Mouse (Mus musculus) kidney, adult 2 months (tissue): Measurements from ENCODE around the gene Neurog2. TPM values are rescaled to one million over a fixed set of nuclear protein-coding genes. Genes with fewer than 3 reads are reported as not detected.
A peak's percentile ranks its signal among the peaks of the same experiment; 100 is the strongest.

Experiments
- DNase-seq: peaks from one replicate; pipeline ENCODE4 v3.0.0; 2021
- H3K27ac ChIP-seq: fragments of 200-500 bp; 2 replicates; pipeline ENCODE4 v1.5.1; 2012; ENCODE audit warnings: low read depth, low read length, control low read depth, inconsistent platforms; ENCODE audit not compliant: insufficient read depth
- H3K27me3 ChIP-seq: fragments of 200-500 bp; replicated peaks from 2 replicates; pipeline ENCODE4 v1.6.1; 2012; ENCODE audit warnings: mild to moderate bottlenecking, moderate library complexity, low read length, inconsistent platforms; ENCODE audit not compliant: control insufficient read depth, insufficient read depth
- H3K36me3 ChIP-seq: fragments of 200-500 bp; 2 replicates; pipeline ENCODE4 v1.6.1; 2012; ENCODE audit warnings: mild to moderate bottlenecking, moderate library complexity, low read length, inconsistent platforms; ENCODE audit not compliant: control insufficient read depth, insufficient read depth
- H3K4me1 ChIP-seq: fragments of 200-500 bp; 2 replicates; pipeline ENCODE4 v1.6.1; 2011; ENCODE audit warnings: low read length; ENCODE audit not compliant: control insufficient read depth, insufficient read depth
- H3K4me3 ChIP-seq: fragments of 200-500 bp; 2 replicates; pipeline ENCODE4 v1.5.1; 2011; ENCODE audit warnings: mild to moderate bottlenecking, low read depth, low read length, control low read depth; ENCODE audit not compliant: insufficient read depth
- CTCF ChIP-seq: fragments of 200-500 bp; conservative IDR thresholded peaks from 2 replicates; pipeline ENCODE4 v1.5.1; 2011; ENCODE audit warnings: low read depth, mild to moderate bottlenecking, control low read depth, low read length, moderate library complexity, mixed read lengths; ENCODE audit not compliant: insufficient read depth, insufficient read length
- POLR2A ChIP-seq: fragments of 200-500 bp; IDR thresholded peaks from one replicate; pipeline ENCODE4 v1.6.1; 2011; ENCODE audit warnings: low read depth, low read length, control low read depth
- WGBS: fragments of 180-500 bp; shearing (Covaris S2); methylation state at CpG from one replicate; pipeline ENCODE4 v1.1.7; 2018; 5-methylcytosine and 5-hydroxymethylcytosine counted together
- polyA plus RNA-seq: library from polyadenylated mRNA; depleted of rRNA; stranded (reverse); fragments of >200 nt; gene quantifications from 2 replicates; pipeline ENCODE4 v1.2.3, GENCODE M21; 2012; rRNA removed

The Neurog2 gene
- not detected in 2 replicates for polyA plus RNA-seq

- H3K36me3 ChIP-seq = no peaks in the 10 kb centered on the region
- H3K27me3 ChIP-seq = peaks cover 12% of the 10 kb centered on the region
- TF ChIP-seq CTCF (no peak), POLR2A (no peak)
- no peaks in the 10 kb centered on the region for H3K4me1 ChIP-seq
- DNase-seq = peak; percentile 25
- H3K4me3 ChIP-seq = peak within 1 kb of the TSS; percentile 29
- WGBS = under 1% methylated on average over 92 of the region's 92 CpGs
- no peak within 1 kb of the TSS for H3K27ac ChIP-seq
Measured at GRCm38 (mm10) chr3:127633080-127634032, at the start of gene Neurog2. Gene Neurog2, plus strand, starts transcription at chr3:127633135.

GRCm38 (mm10) chr3:127597136-127597535 is 35.8 kb upstream of the Neurog2 start:
- DNase-seq = peak; percentile 63
- peak overlapping the region; percentile 77; the same call in 1 of the 2 replicates for H3K27ac ChIP-seq
- no peak overlapping the region for H3K4me3 ChIP-seq
- no peaks in the 10 kb centered on the region for H3K27me3 ChIP-seq
- 0 out of 2 replicates have a peak, but pooled peaks cover 4% of the 10 kb centered on the region for H3K4me1 ChIP-seq
- H3K36me3 ChIP-seq = no peaks in the 10 kb centered on the region
- TF ChIP-seq POLR2A = no peak
- no peak for TF ChIP-seq CTCF
- WGBS = 59% methylated on average over 1 of the region's 1 CpGs

GRCm38 (mm10) chr3:127608109-127608508 is 24.8 kb upstream of the Neurog2 start:
- no peaks in the 10 kb centered on the region for H3K27me3 ChIP-seq
- 0 out of 2 replicates have a peak, but pooled peaks cover 3% of the 10 kb centered on the region for H3K4me1 ChIP-seq
- DNase-seq = peak; percentile 44
- no peaks in the 10 kb centered on the region for H3K36me3 ChIP-seq
- no peak overlapping the region for H3K27ac ChIP-seq
- TF ChIP-seq POLR2A (no peak), CTCF (0 out of 2 replicates have a peak, but pooled peaks have one; percentile 4)
- no peak overlapping the region for H3K4me3 ChIP-seq
- WGBS = 80% methylated on average over 2 of the region's 2 CpGs

GRCm38 (mm10) chr3:127625296-127625695 is 7.6 kb upstream of the Neurog2 start:
- TF ChIP-seq CTCF = peak; percentile 72
- TF ChIP-seq POLR2A = no peak
- Histone ChIP-seq H3K27ac (no peak overlapping the region), H3K4me1 (0 out of 2 replicates have a peak, but pooled peaks cover 2% of the 10 kb centered on the region), H3K36me3 (no peaks in the 10 kb centered on the region), H3K27me3 (peaks cover 14% of the 10 kb centered on the region), H3K4me3 (no peak overlapping the region)
- WGBS = 1% methylated on average over 36 of the region's 36 CpGs
- DNase-seq = peak; percentile 60

GRCm38 (mm10) chr3:127625701-127626399 is 7.1 kb upstream of the Neurog2 start:
- WGBS = 4% methylated on average over 28 of the region's 28 CpGs
- TF ChIP-seq POLR2A (no peak), CTCF (no peak)
- Histone ChIP-seq H3K4me1 (0 out of 2 replicates have a peak, but pooled peaks cover 2% of the 10 kb centered on the region), H3K27ac (no peak overlapping the region), H3K36me3 (no peaks in the 10 kb centered on the region), H3K27me3 (peaks cover 14% of the 10 kb centered on the region), H3K4me3 (no peak overlapping the region)
- peak; percentile 15 for DNase-seq

- Histone ChIP-seq H3K4me1 (0 out of 2 replicates have a peak, but pooled peaks cover 2% of the 10 kb centered on the region), H3K36me3 (no peaks in the 10 kb centered on the region), H3K27me3 (peaks cover 14% of the 10 kb centered on the region), H3K4me3 (no peak overlapping the region), H3K27ac (no peak overlapping the region)
- TF ChIP-seq POLR2A (no peak), CTCF (no peak)
- WGBS = 7% methylated on average over 3 of the region's 3 CpGs
- DNase-seq = no peak
Measured at GRCm38 (mm10) chr3:127626524-127626923, 6.4 kb upstream of the Neurog2 start.

- DNase-seq = no peak
- WGBS = 5% methylated on average over 28 of the region's 28 CpGs
- no peaks in the 10 kb centered on the region for H3K36me3 ChIP-seq
- no peak overlapping the region for H3K27ac ChIP-seq
- H3K4me1 ChIP-seq = 0 out of 2 replicates have a peak, but pooled peaks cover 2% of the 10 kb centered on the region
- H3K4me3 ChIP-seq = no peak overlapping the region
- TF ChIP-seq CTCF = no peak
- H3K27me3 ChIP-seq = peaks cover 16% of the 10 kb centered on the region
Measured at GRCm38 (mm10) chr3:127627151-127627955, 5.6 kb upstream of the Neurog2 start.
